ENCODE assay signal across 12 mouse cellular contexts in genomic region chr13:83627429-83627828, GRCm38 (mm10).
"Had no signal": no experiment of that assay in that cellular context is flagged by ENCODE, and none has a peak within 500 bp of the region (broad histone marks: within the 10 kb centered on the region; RNA-seq: fewer than 3 reads in every experiment).

No protein-coding gene starts in this region.

- DNase-seq: retina, postnatal 1 day; right cerebral cortex, adult 18-20 months; right cerebral cortex, postnatal 14 days; right cerebral cortex, postnatal 25 days; right cerebral cortex, postnatal 4 days; spleen, adult 18-20 months; thymus, adult 18-20 months; thymus, adult 2 months; thymus, postnatal 14 days; thymus, postnatal 25 days; thymus, postnatal 36 days; thymus, postnatal 4 days had no signal
